8 mouse cellular contexts compared by ENCODE assay signal in genomic region chr7:55793236-55793951, GRCm38 (mm10). TPM values are rescaled to one million over a fixed set of nuclear protein-coding genes. Genes with fewer than 3 reads are reported as not detected.
DNase-seq lines count a peak whose midpoint lies in the region; ATAC-seq and TF ChIP-seq lines count a peak whose summit lies in the region.

No protein-coding gene starts in this region.

- peak overlapping the region; percentile 75 for H3K4me2 ChIP-seq in limb, embryonic 12.5 days
- peak overlapping the region; percentile 74 for H3K4me2 ChIP-seq in stomach, embryonic 14.5 days (replicated peaks; ENCODE audit: low read depth, low read length)

- H3K27ac ChIP-seq in thymus, adult 2 months (ENCODE audit: control insufficient read depth, insufficient read depth, low read length) = no peak overlapping the region
- peak overlapping the region; percentile 77; the same call in 1 of the 2 replicates for H3K27ac ChIP-seq in limb, embryonic 12.5 days
- 0 out of 2 replicates have a peak overlapping the region, but pooled peaks have one; percentile 74 for H3K27ac ChIP-seq in stomach, embryonic 14.5 days (ENCODE audit: low read length)

- H3K36me3 ChIP-seq in thymus, adult 2 months (ENCODE audit: control insufficient read depth, insufficient read depth, low read length) = peaks cover 20% of the 10 kb centered on the region; the same call in 1 of the 2 replicates
- H3K36me3 ChIP-seq in limb, embryonic 12.5 days = peaks cover 25% of the 10 kb centered on the region
- peaks cover 22% of the 10 kb centered on the region for H3K36me3 ChIP-seq in stomach, embryonic 14.5 days (ENCODE audit: control insufficient read depth, insufficient read depth, low read length)

- peak; percentile 10 for DNase-seq in cerebellum, adult 8-10 months
- no peak for DNase-seq in cerebellum, adult 9-11 months
- no peak for DNase-seq in thymus, adult 2 months
- no peak for DNase-seq in thymus, postnatal 0 days (ENCODE audit: low spot score)
- DNase-seq in urinary bladder, postnatal 14 days (ENCODE audit: low spot score) = no peak
- no peak for DNase-seq in layer of hippocampus, adult 9-11 months

- H3K9ac ChIP-seq in limb, embryonic 12.5 days (replicated peaks) = peak overlapping the region; percentile 92
- peak overlapping the region; percentile 89; the same call in 1 of the 2 replicates for H3K9ac ChIP-seq in stomach, embryonic 14.5 days (replicated peaks; ENCODE audit: low read depth, low read length)

- no peak for TF ChIP-seq CTCF in thymus, adult 2 months (IDR thresholded peaks at IDR 0.05; ENCODE audit: borderline replicate concordance, control insufficient read depth, extremely low read depth, insufficient read depth, low read length, poor library complexity)

- H3K4me1 ChIP-seq in thymus, adult 2 months (replicated peaks; ENCODE audit: control insufficient read depth, insufficient read depth, low read length) = peaks cover 2% of the 10 kb centered on the region
- H3K4me1 ChIP-seq in limb, embryonic 12.5 days (replicated peaks) = peaks cover 8% of the 10 kb centered on the region
- H3K4me1 ChIP-seq in stomach, embryonic 14.5 days (ENCODE audit: control insufficient read depth, insufficient read depth, low read length) = peaks cover 6% of the 10 kb centered on the region

- TF ChIP-seq POLR2A in thymus, adult 2 months (IDR thresholded peaks at IDR 0.05; ENCODE audit: control insufficient read depth, extremely low read depth, insufficient read depth, low read length, poor library complexity) = no peak

- peak; percentile 20 for ATAC-seq in limb, embryonic 12.5 days (ENCODE audit: insufficient number of reproducible peaks, insufficient read depth, low FRiP score, low TSS enrichment, low read depth)
- ATAC-seq in stomach, embryonic 14.5 days (ENCODE audit: insufficient number of reproducible peaks, insufficient read depth, low FRiP score, low read depth) = peak; percentile 4; the same call in 1 of the 2 replicates

- WGBS in thymus, adult 2 months = 47% methylated on average over 13 of the region's 13 CpGs
- 33% methylated on average over 13 of the region's 13 CpGs for WGBS in limb, embryonic 12.5 days
- WGBS in stomach, embryonic 14.5 days = 35% methylated on average over 13 of the region's 13 CpGs

- H3K9me3 ChIP-seq in limb, embryonic 12.5 days = no peaks in the 10 kb centered on the region
- no peaks in the 10 kb centered on the region for H3K9me3 ChIP-seq in stomach, embryonic 14.5 days (ENCODE audit: control insufficient read depth, low read depth, low read length)

- no peaks in the 10 kb centered on the region for H3K27me3 ChIP-seq in thymus, adult 2 months (ENCODE audit: control insufficient read depth, insufficient read depth, low read length)
- no peaks in the 10 kb centered on the region for H3K27me3 ChIP-seq in limb, embryonic 12.5 days
- no peaks in the 10 kb centered on the region for H3K27me3 ChIP-seq in stomach, embryonic 14.5 days (ENCODE audit: control insufficient read depth, insufficient read depth, low read length)

- H3K4me3 ChIP-seq in thymus, adult 2 months (ENCODE audit: control insufficient read depth, insufficient read depth, low read length) = peak overlapping the region; percentile 70
- peak overlapping the region; percentile 78 for H3K4me3 ChIP-seq in limb, embryonic 12.5 days (replicated peaks)
- H3K4me3 ChIP-seq in stomach, embryonic 14.5 days (ENCODE audit: low read depth, low read length) = peak overlapping the region; percentile 76

RNA-seq across cellular contexts. Expression of gene Tubgcp5, which starts 0.6 kb away (rescaled TPM):
- polyA plus RNA-seq in thymus, adult 2 months (2012; rRNA removed) = 5.9 and 6.0 TPM in 2 replicates
- 22.0 and 25.7 TPM in 2 replicates for polyA plus RNA-seq in thymus, postnatal 0 days (2015; fragmentation: Nextera tagmentation; extraction: Ambion mirVana)
- polyA plus RNA-seq in limb, embryonic 12.5 days (2016; fragmentation: Nextera tagmentation; extraction: Ambion mirVana) = 45.6 and 52.3 TPM in 2 replicates
- 36.1 and 37.0 TPM in 2 replicates for polyA plus RNA-seq in stomach, embryonic 14.5 days (2014; fragmentation: Nextera tagmentation; extraction: Ambion mirVana)

RNA-seq across cellular contexts. Expression of gene Siglech, which starts 25.4 kb away (rescaled TPM):
- 17.5 and 20.5 TPM in 2 replicates for polyA plus RNA-seq in thymus, adult 2 months (2012; rRNA removed)
- polyA plus RNA-seq in thymus, postnatal 0 days (2015; fragmentation: Nextera tagmentation; extraction: Ambion mirVana) = 1.1 and 1.2 TPM in 2 replicates
- polyA plus RNA-seq in limb, embryonic 12.5 days (2016; fragmentation: Nextera tagmentation; extraction: Ambion mirVana) = 0.45 and 0.68 TPM in 2 replicates
- polyA plus RNA-seq in stomach, embryonic 14.5 days (2014; fragmentation: Nextera tagmentation; extraction: Ambion mirVana) = 1.0 and 1.4 TPM in 2 replicates

RNA-seq across cellular contexts. Expression of gene Cyfip1, which starts 48.2 kb away (rescaled TPM):
- polyA plus RNA-seq in thymus, adult 2 months (2012; rRNA removed) = 14.0 and 15.7 TPM in 2 replicates
- polyA plus RNA-seq in thymus, postnatal 0 days (2015; fragmentation: Nextera tagmentation; extraction: Ambion mirVana) = 19.0 and 20.2 TPM in 2 replicates
- 125 and 129 TPM in 2 replicates for polyA plus RNA-seq in limb, embryonic 12.5 days (2016; fragmentation: Nextera tagmentation; extraction: Ambion mirVana)
- 123 and 128 TPM in 2 replicates for polyA plus RNA-seq in stomach, embryonic 14.5 days (2014; fragmentation: Nextera tagmentation; extraction: Ambion mirVana)
